Mouse (Mus musculus) layer of hippocampus, postnatal 14 days (tissue): ENCODE data around the gene Krt10. TPM values are rescaled to one million over a fixed set of nuclear protein-coding genes. Genes with fewer than 3 reads are reported as not detected.

ENCODE experiments used
- DNase-seq, 2 experiments: peaks; one replicate each; pipeline ENCODE4 v3.0.0; 2021 to 2022; ENCODE audit warnings: low spot score in 2 of 2, mixed read lengths in 1 of 2
- long read RNA-seq, 2 experiments: library from polyadenylated mRNA; stranded (forward); transcript quantifications; one replicate each; pipeline ENCODE4 v2.0.0; 2021
- total RNA-seq, 2 experiments: library from RNA; stranded (reverse); gene quantifications; 2 replicates each; pipeline ENCODE4 v1.2.3; 2021

The Krt10 gene
- 10 to 100 TPM; 13.0 to 14.4 TPM for total RNA-seq
- long read RNA-seq, experiment 1, partial matches to known transcripts, result 15 of 15 reads
- long read RNA-seq, experiment 1, other reads (novel, unspliced or antisense), result 0 of 15 reads
- long read RNA-seq, experiment 2, partial matches to known transcripts, result 38 of 42 reads
- long read RNA-seq, experiment 2, other reads (novel, unspliced or antisense), result 2 of 42 reads

- DNase-seq, result no peak
Measured at GRCm38 (mm10) chr11:99389264-99389663, at the start of gene Krt10. Krt10 (minus strand) TSS chr11:99389364.

DNA sequence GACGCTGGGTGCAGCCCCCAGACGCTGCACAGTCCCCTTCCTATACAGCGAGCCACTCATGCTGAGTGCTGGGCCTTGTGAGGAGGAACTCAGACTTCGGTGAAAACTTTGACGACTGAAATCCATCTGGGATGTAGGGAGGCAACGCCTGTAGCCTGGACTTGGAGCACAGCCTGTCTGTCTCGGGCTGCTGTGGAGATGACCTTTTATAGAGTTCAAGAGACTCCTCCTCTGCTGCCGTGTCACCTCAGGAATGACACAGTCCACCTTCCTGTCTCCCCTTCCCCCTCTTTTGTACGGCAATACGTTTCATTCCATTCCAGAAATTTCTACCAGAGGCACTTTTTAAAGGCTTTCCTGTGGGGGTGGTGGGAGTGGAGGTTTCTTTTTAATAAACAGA lies 48.8 kb upstream of the Krt10 start, which contains the start of gene Krt20:
Gene Krt20 (minus strand): TSS at position 179 of the 400 bp plus-strand sequence.
- DNase-seq, result no peak

GRCm38 (mm10) chr11:99436625-99437024 lies 47.5 kb upstream of the Krt10 start:
- no peak for DNase-seq

DNA sequence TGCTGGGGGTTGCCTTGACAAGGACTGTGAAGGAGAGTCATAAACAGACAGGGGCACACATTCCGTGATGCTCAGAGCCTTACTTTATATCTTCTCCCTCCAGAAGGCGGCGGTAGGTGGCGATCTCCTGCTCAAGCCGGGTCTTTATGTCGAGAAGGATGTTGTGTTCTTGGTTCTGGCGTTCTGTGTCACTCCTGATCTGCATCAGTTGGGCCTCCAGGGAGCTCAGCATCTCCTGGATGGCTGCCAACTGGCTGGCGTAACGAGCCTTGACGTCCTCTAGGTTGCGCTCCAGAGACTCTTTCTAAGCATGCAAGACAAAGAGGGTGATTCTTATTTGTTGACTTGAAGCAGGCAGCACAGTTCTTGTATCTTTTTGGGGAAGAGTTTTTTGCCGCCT lies 41.5 kb upstream of the Krt10 start:
- DNase-seq, result no peak

GRCm38 (mm10) chr11:99422159-99422558 lies 33.0 kb upstream of the Krt10 start, which contains the start of gene Krt12:
Krt12 (minus strand) TSS chr11:99422259.
- no peak for DNase-seq

DNA sequence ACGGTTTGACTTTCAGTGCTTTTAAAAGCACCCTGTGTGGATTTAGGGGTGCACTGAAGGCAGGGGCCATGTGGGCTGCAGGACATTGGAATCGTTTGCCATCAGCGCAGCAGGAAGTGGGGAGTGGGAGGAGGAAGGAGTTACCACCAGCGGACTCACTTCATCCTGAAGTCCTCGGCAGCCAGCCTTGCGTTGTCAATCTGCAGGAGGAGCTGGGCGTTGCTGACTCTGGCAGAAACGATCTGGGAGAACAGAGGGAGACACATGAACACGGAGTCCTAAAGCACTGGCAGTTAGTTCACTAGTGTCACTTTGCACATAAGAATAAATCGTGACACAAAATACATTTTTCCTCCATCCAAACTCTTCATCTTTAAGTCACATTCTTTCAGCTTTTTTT lies 31.4 kb upstream of the Krt10 start:
- no peak for DNase-seq

DNA sequence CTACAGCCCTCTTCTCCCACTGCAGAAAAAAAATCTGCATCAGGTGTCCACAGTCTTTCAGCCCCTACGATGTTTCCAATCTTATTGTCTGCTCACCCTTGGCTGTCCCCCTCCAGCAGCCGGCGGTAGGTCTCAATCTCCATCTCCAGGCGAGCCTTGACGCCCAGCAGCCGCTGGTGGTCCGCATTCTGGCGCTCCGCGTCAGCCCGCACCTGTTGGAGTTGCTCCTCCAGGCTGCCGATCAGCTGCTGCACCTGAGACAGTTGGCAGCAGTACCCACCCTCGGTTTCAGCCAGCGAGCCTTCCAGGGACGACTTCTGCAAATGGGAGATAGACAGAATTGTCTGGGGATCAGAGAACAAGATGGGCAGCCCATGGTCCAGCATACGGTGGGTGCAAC lies 28.7 kb upstream of the Krt10 start:
- DNase-seq, result no peak

- DNase-seq, result peak in 1 of 2 experiments; percentile 52
Measured at GRCm38 (mm10) chr11:99416902-99417301, 27.7 kb upstream of the Krt10 start.

GRCm38 (mm10) chr11:99414463-99415147 lies 25.4 kb upstream of the Krt10 start:
- no peak for DNase-seq

- peak in 1 of 2 experiments; percentile 34 for DNase-seq
Measured at GRCm38 (mm10) chr11:99413247-99413646, 24.1 kb upstream of the Krt10 start.

DNA sequence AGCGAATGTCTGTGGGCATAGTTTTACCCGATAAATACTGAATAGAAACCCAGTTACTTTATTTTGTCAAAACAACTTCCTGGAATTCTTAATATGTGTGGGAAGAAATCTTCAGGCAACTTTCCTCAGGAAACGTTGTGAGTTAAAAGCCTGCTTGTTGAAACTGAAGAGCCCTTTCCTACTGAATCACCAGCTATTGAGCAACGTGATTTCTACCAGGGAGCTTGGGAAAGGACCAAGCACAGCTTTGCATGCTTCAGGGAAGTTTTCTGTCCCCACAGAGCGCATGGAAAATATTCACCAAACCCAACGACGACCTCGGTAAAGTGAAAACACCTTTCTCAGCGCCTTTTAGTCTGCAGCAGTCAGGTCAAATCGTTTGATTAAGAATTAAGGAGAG lies 17.0 kb upstream of the Krt10 start:
- no peak for DNase-seq

GRCm38 (mm10) chr11:99399956-99400549 lies 10.9 kb upstream of the Krt10 start:
- DNase-seq, result no peak

- no peak for DNase-seq
Measured at GRCm38 (mm10) chr11:99398832-99399231, 9.7 kb upstream of the Krt10 start.

- DNase-seq, result no peak
Measured at GRCm38 (mm10) chr11:99398084-99398483, 8.9 kb upstream of the Krt10 start.

DNA sequence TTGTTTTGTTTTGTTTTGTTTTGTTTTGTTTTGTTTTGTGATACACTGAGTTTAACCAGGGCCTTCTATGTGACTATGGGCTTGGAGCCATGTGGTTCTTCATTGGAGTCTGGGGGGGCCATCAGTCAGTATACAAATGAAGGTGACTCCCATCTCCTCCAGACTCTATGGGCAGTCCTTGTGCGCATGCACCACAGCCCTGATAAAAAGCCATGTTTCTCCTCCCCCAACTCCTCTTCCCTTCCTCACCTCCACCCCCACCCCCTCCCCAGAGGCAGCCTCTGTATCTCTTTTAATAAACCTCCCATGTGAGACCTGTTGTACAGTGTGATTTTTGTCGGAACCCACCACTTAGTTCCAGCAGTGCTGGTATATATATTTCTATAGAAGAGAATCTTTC lies 7.5 kb upstream of the Krt10 start:
- no peak for DNase-seq

DNA sequence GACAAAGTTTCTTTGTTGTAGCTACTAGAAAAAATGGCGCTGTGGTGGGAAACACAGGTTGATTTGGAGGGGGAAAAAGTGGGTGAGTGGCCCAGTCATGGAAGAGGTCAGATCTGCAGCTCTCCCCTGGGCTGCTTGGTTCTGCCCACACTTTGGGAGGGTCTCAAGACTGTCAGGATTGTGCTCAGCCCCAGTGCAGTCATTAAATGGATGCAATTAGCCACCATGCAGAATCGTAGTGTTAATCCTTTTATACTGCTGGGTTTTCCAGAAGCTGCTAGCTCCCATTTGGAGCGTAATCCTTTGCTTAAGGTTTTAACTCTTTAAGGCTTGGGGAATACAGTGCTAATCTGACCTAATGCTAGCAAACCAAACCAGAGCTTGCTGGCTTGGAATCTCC lies 6.9 kb upstream of the Krt10 start:
- no peak for DNase-seq

- peak in 1 of 2 experiments; percentile 46 for DNase-seq
Measured at GRCm38 (mm10) chr11:99392492-99392891, 3.3 kb upstream of the Krt10 start.

DNA sequence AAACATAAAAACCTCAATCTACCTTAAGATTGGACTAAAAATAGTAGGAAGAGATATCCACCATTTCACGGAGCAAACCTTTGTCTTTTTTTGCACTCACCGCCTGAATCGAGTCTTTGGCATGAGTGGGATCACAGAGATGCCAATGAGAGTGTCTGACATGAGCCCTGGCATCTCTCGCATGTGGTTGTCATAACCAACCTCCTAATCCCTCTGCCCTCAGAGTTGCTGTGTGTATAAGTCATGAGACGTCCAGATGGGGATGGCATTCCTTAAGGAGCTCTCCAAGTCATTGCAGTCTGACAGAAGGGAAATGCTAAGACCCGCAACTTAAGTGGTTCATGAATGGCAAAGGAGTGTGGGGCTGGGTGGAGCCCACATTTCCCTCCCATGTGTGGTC lies 2.2 kb upstream of the Krt10 start:
- DNase-seq, result no peak

GRCm38 (mm10) chr11:99390866-99391265 lies 1.7 kb upstream of the Krt10 start:
- DNase-seq, result no peak

DNA sequence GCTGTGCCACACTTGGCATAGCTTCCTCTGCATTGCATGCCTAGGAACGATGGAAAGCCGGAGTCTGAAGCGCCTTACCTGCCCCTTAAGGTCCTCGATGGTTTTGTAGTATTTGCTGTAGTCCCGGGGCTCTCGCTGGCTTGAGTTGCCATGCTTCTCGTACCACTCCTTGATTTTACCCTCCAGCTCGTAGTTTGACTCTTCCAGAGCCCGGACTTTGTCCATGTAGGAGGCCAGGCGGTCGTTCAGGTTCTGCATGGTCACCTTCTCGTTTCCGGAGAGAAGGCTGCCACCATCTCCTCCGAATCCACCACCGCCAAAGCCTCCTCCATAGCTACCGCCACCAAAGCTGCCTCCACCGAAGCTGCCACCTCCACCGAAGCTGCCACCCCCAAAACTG lies 503 bp downstream of the Krt10 start:
- no peak for DNase-seq

- DNase-seq, result peak; percentile 84 to 90
Measured at GRCm38 (mm10) chr11:99385813-99386721, 3.1 kb downstream of the Krt10 start.
